Mouse (Mus musculus) left cerebral cortex, postnatal 25 days (tissue): ENCODE results near the gene Eif2a. TPM values are rescaled to one million over a fixed set of nuclear protein-coding genes. Genes with fewer than 3 reads are reported as not detected.
"Not testable (repeated sequence)": the region's sequence is repeated elsewhere in the genome, so short reads cannot be mapped to it uniquely, and the experiment has no call there.

Source experiments
- DNase-seq, 2 experiments: peaks; one replicate each; pipeline ENCODE4 v3.0.0; 2022; ENCODE audit warnings: low spot score in 2 of 2, mixed read lengths in 1 of 2
- intact Hi-C: fragments of 180-260 bp; cut with DNase I; formaldehyde crosslinking; loops from one replicate; pipeline ENCODE4 v1.15.1; 2025
- total RNA-seq, 2 experiments: library from RNA; stranded (reverse); gene quantifications; 2 replicates each; pipeline ENCODE4 v1.2.3; 2021

Eif2a gene
- total RNA-seq, 2 experiments from 2014 or later = 40.8 to 42.2 TPM

DNA sequence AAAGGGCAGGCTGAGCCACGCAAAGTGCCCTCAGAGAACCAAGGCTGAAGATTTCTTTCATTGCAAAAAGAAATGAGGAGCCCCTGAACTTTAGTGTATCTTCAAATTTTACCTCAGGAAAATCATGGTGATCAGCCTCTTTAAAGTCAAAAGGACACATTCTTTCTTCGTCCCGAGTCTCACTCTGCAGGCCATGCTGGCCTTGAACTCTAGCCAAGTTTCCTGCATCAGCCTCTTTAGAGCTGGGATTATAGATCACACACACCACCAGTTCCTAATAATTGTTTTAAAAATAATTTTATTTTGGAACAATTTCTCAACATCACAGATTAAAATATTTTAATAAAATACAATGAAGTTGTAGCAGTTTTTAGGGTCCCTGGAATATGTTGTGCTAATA, 6.1 kb upstream of the Eif2a start:
- intact Hi-C loops = no loop called here
- DNase-seq = no peak

DNA sequence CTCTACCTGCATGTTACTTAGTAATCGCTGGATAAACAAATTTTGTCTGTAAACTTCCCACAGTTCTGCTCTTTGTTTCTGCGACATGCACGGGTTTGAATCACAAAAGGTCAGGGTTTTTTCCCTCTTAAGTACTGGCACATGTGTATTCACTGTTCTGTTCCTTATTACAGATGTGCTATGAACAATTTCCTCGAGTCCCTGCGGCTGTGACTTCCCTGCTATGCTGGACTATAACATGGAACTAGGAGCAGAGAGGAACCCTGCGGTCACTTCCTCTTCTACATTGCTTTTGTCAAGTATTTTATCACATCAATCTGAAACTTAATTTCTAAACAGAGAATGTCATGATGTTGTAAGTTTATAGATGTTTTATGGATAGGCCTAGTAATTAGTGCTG, 5.3 kb upstream of the Eif2a start:
- intact Hi-C loops = no loop called here

DNA sequence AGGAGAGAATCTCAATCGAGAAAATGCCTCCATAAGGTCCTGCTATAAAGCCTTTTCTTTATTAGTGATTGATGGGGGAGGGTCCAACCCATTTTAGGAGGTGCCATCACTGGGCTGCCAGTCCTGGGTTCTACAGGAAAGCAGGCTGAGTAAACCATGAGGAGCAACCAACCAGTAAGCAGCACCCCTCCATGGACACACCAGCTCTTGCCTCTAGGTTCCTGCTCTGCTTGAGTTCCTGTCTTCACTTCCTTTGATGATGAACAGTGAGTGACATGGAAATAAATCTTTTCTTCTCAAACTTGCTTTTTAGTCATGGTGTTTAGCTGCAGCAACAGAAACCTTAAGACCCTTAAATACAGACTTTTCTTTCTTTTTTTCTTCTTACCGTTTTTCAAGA, 4.3 kb upstream of the Eif2a start:
- DNase-seq = no peak
- intact Hi-C loops = no loop called here

More for the DNA sequence above, 5.3 kb upstream of the Eif2a start:
- DNase-seq = no peak

DNA sequence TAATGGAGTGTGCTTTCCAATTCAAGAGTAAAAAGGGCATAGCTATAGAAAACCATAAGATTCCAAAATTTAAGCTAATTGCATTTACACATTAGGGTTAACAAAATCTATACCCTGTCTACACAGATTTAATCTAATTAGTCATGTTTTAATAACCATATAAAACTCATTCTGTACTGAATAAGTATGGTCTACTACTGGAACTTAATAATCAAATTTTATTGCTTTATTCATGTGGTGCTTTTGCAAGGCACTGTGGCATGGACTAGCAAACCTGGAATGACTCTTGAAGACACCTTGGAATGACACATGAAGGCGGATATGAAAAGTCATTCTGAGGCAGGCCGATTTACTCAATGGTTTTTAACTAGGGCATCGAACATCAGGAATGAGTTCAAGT, 2.2 kb upstream of the Eif2a start:
- intact Hi-C loops = no loop called here
- DNase-seq = no peak

DNA sequence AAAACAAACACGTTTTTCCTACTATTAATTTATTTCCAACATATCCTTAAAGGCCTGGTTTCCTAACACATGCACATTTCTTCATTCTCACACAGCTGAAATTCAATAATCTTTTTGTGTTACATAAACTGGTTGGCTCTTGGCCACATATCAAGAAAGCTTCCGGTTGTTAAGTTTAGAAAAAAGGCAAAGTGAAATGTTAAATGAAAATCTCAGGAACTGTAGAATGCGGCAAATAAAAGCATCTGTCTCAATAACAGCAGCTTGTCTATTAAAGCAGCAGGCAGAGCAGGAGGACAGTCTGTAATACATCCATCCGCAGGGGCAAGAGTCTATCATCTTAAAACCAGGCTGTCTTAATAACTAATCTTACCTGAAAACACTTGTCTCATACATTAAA, 1.4 kb upstream of the Eif2a start:
- intact Hi-C loops = loop anchor here (2.0 kb wide), 1 partner anchor 107 kb away; no protein-coding TSS in a partner anchor
- no peak for DNase-seq

DNA sequence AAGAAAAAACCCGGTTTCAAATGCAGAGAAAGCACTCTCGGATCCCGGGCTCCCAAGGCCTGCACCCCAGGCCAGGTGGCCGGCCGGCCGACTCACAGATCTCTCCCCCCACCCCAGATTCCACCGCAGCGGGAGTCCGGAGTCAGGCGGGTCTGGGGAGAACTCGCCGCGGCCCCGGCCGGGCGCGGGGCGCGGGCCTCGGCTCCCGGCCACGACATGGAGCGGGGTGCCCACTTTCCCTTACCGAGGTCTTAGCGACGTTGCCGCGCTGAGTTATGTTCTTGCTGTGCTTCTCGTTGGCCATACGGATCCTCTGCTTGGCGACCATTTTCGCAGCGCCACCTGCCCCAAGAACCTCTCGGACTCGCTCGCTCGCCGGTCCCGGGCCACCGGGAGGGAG, 455 bp upstream of the Eif2a start:
- intact Hi-C loops = loop anchor here (1.0 to 2.0 kb wide), 2 partner anchors 52 to 108 kb away; no protein-coding TSS in a partner anchor
- DNase-seq = no peak

DNA sequence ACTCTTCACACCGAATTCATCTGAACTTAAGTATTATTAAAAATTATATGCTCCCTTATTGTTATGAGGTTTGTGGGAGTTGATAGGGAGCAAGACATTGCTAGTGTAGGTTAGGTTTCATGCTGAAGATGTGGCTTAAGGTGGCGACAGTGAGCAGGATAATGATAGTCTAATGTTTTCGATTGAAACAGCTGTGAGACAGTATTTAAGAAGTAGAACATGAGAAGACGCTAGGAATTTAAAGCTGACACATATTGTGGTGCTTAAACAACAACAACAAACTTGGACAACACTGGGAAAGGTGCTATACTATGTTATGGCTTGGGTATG, 752 bp downstream of the Eif2a start:
- DNase-seq = no peak
- intact Hi-C loops = no loop called here

DNA sequence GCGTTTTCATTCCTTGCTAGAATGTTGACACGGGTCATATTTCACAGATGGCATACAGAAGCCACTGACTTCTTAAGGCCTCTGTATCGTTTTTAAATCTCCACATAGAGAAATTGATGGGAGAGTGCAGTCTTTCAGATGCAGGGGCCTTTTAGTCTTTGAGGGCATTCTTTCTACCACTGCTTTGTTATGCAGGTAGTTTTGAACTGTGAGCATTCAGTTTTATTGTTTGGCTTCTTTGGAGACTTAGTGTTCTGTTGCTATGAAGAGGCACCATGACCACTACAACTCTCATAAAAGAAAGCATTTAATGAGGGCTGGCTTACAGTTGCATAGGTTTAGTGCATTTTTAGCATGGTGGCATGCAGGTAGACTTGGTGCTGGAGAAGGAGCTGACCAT, 11.0 kb downstream of the Eif2a start:
- DNase-seq = no peak
- intact Hi-C loops = no loop called here

DNA sequence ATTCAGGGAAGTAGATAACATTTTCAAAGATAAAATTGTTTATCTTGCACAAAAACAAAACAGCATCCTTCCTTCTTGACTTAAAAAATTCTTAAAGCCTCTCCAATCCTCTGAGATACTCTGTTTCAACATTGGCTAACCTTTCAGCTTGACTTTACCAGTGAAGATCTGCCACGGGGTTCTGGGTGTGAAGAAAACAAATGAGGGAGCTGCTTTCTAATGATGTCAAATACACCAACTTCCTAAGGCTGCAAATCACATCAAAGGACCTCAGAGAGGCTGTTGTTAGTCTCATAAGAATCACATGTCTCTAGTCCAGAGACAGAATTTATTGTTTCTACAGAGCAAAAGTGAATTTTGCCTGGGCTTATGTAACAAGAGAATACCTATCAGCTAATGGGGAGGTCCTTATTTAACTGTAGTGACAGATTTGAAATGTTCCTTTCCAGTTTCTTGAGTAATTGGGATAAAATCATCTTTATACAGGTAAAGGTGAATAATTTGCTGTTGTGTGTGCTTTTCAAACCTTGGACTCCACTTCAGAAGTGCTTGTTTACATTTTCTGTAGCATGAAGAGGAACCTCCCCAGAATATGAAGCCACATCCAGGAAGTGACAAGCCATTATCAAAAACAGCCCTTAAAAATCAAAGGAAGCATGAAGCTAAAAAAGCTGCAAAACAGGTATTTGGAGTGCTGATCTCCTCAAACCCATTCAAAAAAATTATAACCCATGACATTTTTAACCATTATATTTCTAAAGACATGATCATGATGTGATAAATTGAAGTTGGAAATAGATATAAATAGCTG, 26.6 kb downstream of the Eif2a start:
- intact Hi-C loops = no loop called here
- no peak for DNase-seq

DNA sequence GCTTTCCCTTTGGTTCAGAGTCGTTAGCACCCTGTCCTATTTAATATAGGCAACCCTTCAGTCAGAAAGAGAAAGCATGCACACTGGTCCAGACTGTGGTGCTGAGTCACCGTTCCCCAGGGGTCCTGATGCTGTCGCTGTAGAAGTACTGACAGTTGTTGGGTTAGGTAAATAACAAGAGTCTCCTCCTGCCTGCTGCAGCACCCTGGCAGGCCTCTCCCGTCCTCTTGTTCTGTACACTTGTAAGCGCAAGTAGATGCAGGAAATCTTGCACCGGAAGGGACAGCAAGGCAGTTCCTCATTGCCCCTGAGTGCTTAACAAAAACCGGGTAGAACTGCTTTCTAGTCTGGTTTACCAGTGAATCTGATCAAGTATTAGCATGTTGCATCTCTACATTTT, 31.0 kb downstream of the Eif2a start:
- DNase-seq = no peak
- intact Hi-C loops = no loop called here

DNA sequence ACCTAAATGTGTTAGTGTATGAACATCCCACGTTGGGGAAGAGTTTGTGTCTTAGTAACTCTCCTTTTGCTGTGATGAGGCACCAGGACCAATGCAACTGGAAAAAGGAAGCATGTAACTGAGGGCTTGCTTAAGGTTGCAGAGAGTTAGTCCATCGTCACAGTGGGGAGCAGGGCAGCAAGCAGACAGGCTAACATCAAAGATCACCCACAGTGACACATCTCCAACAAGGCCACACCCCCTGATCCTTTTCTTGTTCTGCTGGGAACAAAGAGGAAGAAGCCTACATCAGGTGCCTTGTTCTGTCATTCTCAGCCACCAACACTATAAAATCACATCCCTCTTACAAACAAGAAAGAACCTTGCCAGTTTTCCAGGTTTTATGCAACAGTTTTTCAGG, 34.3 kb downstream of the Eif2a start:
- no peak for DNase-seq
- intact Hi-C loops = no loop called here

DNA sequence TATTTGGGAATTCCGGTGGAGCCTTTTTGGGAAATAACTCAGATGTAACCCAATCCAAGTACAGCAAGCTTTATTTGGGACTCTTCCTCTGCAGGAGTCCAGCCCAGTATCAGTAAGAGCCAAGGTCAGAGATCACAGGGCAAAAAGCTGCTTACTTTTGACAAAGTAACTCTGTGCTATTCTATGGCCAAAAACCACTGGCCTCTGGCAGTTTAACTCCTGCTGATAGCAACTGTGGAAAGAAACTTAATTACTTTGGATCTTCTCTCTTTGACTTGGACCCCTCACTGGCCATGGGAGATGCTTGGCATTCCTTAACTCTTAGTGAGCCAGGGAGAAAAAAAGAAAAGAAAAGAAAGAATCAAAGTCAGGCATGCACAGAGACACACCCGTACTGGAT, 35.8 kb downstream of the Eif2a start:
- intact Hi-C loops = no loop called here
- no peak for DNase-seq

DNA sequence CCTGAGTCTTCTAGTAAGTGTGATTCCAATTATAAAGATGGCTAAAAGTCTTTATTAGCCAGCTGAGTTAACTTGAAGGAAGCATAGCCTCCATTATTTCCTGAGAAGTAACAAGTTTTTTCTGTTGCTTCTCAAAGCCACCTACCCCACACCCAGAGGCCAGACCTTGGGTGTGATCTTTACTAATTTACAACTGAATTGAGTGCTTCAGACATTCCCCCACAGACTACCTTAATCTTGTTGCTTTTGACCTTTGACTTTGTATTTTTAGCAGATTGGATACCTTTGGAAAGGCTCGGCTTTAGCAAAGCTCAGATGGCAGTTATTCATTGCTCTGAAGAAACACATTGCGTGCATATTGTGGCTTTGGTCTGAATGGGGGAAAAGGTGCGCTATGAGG, 45.2 kb downstream of the Eif2a start:
- intact Hi-C loops = no loop called here
- DNase-seq = no peak

DNA sequence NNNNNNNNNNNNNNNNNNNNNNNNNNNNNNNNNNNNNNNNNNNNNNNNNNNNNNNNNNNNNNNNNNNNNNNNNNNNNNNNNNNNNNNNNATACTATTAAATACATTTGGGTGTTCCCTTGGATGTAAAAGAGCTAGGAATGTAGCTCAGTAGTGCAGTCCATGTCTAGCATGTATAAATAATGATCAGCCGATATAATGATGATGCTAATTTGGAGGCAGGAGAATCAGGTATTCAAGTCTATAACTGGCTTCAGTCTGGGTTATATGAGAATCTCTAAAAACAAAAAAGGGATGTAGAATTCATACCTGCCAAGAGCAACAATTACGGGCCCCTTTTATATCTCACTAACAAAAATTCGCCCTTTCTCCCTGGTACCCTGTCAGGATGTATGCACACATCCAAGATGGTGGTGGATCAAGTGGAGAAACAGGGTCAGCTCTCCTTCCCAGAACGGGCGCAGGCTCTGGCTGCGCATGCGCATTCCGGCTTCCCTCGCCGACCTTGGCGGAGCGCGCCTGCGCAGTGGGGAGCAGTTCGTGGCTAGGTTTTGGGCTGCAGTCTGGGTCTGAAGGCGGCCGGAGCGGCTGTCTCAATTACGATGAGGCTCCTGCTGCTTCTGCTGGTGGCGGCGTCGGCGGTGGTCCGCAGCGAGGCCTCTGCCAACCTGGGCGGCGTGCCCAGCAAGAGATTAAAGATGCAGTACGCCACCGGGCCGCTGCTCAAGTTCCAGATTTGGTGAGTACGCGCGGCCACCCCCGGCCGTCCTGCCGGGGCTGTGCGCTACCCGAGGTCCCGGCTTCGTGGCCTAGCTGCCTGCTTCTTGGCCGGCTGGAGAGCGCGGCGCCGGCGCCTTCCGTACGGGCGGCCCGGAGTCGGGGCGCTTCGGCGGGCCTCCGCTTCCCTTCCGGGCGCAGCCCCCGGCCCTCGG, 50.8 kb downstream of the Eif2a start, which contains the start of gene Selenot:
Gene Selenot (plus strand): TSS at position 500 of the 930 bp plus-strand sequence.
- DNase-seq = peak; percentile 98
- intact Hi-C loops = loop anchor here (1.0 to 5.0 kb wide), 5 partner anchors 51 to 431 kb away; partner anchors contain the start of genes Eif2a, Med12l, Serp1 and Siah2

DNA sequence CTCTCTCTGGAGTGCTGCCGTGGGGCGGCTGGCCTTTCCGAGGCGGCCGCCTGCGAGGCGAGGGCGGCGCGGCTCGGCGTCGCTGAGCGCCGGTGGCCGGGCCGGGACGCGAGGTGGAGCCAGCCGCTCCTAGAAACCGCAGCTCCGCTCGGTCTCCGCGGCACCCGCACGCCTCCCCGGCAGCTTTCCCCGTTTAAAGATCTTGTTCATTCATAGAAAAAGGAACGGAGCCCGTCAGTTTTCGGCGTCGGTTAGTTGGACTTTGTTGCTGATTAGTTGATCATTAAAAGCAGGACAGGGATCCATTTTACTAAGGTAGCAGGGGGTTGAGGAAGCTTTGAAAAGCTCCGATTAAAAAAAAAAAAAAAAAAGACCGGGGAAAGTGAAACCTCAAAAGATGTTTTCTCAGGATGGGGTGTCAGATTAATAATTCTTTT, 51.5 kb downstream of the Eif2a start:
- intact Hi-C loops = loop anchor here (1.0 to 5.0 kb wide), 4 partner anchors 52 to 430 kb away; partner anchors contain the start of genes Eif2a, Med12l, Serp1 and Siah2
- DNase-seq = peak; percentile 47 to 62

DNA sequence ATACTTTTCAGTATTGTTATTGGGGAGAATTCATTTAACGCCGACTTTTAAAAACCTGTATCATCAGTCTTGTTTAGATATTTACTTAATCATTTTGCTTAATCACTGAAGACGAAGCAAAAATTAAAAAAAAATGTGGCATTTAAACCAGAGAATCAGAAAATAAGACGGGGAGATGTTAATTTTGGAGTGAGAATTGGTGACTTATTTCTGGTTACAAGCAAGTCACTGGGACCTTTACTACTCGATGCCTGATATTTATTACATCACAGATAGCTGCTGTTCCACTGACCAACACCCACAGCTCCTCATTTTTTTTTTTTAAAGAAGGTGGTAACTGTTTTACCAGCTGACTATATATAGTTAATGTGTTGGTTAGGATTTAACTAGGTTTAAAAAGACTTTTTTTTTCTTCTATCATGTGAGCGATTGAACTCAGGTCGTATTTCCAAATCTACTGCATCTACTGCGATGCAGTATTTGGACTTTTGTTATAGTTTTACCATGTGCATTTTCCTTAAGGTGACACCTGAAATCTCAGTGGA, 52.0 kb downstream of the Eif2a start:
- DNase-seq = no peak
- intact Hi-C loops = loop anchor here (1.0 to 5.0 kb wide), 4 partner anchors 52 to 430 kb away; partner anchors contain the start of genes Eif2a, Med12l, Serp1 and Siah2

DNA sequence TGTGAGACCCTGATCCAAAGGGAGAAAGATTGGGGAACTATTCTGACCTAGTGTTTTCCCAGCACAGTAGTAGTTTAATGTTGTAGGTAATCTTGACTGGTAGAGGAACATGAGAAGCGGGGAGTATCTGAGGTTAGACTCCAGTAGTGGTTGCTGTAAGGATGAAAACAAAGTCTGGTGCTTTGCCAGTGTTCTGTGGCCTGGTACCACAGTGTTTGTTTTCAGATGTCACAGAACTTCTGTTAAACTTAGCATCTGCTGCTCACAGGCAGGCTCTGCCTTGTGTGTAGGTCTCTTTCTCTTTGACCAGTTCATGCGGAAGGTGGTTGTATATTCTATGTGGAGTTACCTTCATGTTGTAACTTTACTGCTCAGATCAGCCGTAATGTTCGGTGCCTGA, 55.9 kb downstream of the Eif2a start:
- DNase-seq = no peak
- intact Hi-C loops = no loop called here

DNA sequence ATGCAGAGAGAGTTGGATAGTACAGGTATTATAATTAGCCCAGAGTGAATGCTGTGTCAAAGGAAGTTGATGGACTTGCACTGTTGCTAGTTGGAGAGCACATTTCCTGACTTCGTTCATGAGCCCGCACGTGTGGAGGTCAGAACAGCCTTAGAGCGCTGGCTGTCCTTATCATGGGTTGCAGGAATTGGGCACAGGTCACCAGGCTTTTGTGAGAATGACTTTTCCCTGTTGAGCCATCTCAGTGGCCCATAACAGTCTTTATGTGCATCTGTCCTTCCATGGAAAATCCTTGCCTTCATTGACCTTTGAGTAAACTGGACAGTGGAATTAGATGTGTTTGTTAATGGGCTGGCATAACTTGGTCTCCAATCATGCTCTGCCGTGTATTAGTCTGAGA, 56.7 kb downstream of the Eif2a start:
- DNase-seq = no peak
- intact Hi-C loops = no loop called here

DNA sequence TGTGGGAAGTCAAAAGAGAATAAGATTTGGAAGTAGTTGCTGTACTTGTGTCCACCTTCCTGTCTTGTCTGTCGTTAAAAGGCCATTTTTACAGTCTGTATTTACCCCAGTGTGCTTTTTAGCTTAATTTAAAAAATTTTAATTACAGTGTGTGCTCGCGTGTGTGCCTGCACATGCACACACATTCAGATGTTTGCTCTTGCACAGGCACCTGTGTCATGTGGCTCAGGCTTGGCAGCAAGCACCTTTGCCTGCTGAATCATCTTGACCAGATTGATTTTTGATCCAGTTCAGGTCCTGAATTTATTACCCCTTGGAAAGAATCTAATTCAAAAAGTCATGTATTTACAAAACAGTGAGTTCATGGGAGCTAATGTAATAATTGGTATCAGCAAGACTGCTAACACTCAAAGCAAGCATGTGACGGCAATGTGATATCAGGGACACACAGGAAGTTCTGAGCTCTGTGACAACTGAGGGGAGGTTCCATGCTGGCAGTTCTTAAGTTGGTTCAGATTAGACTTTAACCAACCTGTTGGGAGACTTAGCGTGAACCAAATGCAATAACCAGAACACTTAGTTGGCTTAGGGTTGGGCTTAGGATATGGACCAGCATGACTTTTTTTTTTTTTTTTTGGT, 57.3 kb downstream of the Eif2a start:
- DNase-seq = no peak
- intact Hi-C loops = no loop called here

DNA sequence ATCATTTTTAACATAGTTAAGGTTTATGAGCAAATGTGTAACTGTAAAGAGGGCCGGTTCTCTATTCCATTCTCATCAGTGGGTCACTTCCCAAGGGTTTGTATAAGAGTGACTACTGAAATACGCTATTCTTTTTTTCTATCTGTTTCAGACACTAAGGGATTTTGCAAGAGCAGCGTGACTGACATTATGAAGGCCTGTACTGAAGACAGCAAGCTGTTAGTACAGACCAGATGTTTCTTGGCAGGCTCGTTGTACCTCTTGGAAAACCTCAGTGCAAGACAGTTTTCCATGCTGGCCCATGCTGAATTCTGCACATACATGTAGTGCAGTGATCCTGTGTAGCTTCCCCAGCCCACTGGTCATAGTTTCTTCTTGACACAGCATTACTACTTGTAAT, 64.9 kb downstream of the Eif2a start:
- DNase-seq, intact Hi-C loops: not testable (repeated sequence)
